Mouse (Mus musculus): Measurements from ENCODE around the gene Parn. TPM values are rescaled to one million over a fixed set of nuclear protein-coding genes. Genes with fewer than 3 reads are reported as not detected.
"Not testable (repeated sequence)": the region's sequence is repeated elsewhere in the genome, so short reads cannot be mapped to it uniquely, and the experiment has no call there.

The Parn gene
- total RNA-seq (2021) (10 to 100 TPM; 32.8 to 36.6 TPM), polyA plus RNA-seq (2012; rRNA removed) (9.2 and 12.1 TPM in 2 replicates)
- long read RNA-seq, transcript Parn-201 (24 exons, 2,906 nt): major isoform, 25 of 37 reads
- long read RNA-seq, partial matches to known transcripts: 2 of 37 reads
- long read RNA-seq, other reads (novel, unspliced or antisense): 10 of 37 reads

DNA sequence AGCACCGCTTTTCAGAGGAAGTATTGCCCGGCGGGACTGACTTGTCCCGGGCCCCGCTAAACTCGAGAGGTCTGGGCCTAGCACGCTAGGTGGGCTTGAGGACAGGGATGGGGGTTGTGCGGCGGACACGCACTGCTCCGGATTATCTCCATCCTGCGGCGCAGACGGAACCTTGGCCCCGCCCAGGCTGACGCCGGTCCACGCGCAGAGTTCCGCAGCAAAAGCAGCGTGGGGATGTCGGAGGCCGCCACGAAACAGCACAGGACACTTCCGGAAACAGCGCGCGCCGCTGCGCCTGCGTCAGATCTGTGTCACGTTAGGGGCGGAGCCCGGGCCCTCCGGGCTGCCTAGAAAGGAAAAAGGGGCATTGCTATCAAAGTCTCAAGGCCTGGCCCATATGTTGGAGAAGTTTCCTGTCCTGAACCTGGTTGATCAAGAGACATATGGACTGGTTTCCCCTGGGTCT, at the start of gene Parn:
Gene Parn (minus strand): TSS at position 293 of the 466 bp plus-strand sequence.
- DNase-seq: peak; percentile 96

DNA sequence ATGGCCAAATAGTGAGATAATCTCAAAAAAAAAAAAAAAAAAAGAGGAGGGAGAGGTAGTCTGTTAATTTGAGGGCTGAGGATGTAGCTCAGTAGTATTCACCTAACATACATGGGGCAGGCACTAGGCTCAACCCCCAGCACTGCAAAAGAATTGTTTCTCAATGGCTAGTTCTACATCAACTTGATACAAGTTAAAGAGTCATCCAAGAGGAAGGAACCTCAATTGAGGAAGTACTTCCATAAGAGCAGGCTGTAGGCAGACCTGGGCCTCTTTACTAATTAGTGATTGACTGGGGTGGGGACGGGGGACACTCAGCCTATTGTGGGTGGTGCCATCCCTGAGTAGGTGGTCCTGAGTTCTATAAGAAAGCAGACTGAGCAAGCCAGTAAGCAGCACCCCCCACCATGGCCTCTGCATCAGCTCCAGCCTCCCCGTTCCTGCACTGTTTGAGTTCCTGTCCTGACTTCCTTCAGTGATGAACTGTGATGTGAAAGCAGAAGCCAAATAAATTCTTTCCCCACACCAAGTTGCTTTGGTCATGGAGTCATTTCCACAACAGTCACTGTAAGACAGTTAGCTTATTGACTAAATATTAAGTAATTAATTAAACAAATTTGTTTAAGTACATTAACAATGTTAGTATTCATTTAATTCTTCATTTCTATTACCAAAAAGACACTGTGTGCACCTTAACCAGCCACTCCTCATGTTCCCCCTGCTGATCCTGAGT, 49.0 kb upstream of the Parn start:
- DNase-seq: no peak

DNA sequence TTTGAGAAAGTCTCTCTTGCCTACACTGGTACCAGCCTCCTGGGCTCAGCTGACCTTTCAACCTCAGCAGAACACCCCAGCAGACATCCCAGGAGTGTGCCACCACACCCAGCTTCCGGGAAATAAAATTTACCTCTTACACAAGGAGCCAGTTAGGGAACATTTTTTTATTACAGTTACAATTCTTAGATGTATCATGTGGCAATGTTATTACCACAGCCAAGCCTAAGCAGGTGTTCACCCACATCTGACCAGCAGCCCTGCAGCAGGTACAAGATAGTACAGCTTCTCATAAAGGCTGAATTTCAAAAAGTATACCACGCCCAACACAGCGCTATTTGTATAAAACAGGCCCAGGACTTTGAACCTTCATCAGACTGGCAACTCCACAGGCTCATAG, 46.9 kb upstream of the Parn start:
- no peak for DNase-seq

DNA sequence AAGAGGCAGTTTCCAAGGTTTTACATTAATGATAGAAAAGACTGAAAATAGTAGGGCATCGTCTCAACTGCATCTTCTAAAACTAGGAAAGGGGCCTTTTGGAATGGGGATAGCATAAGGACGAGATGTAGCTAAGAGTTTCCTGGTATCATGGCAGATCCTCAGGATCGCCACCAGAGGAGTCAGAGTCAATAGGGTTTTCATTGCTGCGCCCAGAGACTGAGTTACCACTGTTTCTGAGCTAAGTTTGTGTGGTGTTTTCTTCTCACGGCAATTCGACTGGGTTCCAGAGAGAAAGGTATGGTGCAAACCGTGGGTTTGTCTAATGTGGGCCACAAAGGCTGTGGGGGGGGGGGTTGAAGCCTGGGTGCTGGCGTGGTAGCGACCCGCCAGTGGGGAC, 36.7 kb upstream of the Parn start:
- DNase-seq: no peak

DNA sequence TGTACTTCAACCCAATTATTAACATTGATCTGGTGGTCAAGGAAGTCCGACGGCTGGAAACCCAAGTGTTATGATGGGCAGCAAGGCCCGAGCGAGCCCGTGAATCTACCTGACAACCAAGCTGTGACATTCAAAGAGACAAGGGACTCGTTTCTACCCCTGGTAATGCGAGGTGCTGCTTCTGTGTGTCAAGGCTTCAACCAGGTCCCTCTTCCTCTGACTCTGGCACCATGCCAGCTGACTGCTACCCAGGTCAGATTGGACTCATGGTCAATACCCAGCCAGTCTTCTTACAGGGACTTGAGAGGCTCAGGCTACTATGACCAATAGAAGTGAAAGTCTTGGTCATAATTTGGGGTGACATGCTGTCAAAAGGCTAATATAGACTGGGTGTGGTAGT, 34.2 kb upstream of the Parn start:
- no peak for DNase-seq

DNA sequence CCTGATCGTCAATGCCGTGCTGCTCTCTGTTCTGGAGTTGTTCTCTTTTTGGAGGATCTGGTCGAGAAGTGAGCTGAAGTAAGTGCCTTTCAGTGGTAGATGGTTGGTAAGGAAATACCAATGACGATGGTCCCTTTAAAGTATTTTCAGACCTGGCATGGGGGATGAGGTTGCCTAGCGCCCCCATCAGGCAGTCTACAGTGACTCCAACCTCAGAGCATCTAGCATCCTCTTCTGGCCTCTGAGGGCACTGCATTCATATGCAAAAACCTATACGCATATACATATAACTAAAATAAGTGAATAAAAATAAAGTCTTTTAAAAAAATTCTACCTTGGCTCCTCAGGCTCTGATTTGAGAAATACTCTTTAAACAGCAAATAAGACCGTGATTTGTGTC, 31.0 kb upstream of the Parn start:
- DNase-seq: no peak

DNA sequence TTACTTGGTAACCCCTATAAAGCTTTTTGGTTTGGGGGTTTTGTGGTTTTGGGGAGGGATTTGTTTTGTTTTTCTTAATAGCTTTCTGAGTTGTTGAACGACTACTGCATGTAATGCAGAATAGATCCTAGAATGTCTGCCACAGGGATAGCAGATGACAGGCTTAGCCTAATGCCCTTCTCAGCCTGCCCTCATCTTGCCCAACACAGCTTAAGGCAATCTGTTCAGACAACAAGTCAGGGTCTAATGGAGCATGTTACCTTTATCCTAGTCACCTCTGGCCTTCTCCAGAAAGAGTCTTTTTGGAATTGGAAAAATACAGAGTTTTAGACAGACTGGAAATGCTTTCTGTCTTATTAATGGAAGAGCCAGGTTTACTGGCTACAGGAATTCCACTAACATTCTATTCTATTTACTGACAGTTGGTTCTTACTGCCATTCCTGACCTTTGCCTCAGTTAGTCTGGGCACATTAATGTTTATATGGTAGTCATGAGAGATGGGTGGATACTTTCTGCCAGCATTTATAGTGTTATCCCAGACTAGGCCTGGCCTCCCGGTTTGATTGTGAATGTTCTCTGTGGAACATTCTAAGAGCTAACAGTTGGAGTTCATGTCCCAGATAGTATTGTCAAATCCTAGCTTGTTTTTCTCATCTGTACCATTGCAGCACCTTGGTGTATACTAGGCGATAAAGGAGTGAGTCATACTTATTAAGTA, 10.8 kb upstream of the Parn start:
- DNase-seq: no peak

DNA sequence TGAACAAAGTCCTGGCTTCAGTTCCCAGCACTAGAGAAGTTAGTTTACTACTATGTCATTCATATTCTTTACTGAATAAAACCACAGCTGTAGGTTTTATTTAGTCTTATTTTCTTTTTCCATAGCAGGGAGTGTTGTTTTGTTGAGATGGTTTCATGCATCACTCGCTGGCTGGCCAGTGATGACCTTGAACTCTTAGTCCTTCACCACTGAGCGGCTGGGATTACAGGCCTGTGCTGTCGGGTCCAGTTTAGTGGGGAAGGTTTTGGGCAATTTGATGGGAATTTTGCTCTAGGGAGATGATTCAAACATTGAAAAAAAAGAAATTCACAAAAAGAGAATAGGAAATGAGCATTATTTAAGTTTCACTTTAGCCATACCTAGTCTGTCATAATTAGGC, 6.5 kb upstream of the Parn start:
- DNase-seq: peak; percentile 48

DNA sequence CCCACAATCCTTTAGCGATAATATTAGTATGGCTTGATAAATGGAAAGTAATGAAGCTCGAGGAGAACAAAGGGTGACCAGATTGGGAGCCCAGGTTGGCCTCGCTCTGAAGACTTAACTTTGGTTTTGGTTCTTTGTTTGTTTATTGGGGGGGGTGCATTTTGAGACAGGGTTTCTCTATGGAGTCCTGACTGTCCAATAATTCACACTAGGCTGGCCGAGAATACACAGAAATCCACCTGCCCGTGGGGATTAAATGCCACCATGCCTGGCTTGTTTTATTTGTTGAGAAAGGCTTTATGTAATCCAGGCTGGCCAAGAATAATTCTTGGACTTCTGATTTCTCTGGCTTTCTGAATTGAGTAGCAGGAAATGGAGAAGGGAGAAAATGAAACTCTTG, 5.1 kb upstream of the Parn start:
- DNase-seq: no peak

DNA sequence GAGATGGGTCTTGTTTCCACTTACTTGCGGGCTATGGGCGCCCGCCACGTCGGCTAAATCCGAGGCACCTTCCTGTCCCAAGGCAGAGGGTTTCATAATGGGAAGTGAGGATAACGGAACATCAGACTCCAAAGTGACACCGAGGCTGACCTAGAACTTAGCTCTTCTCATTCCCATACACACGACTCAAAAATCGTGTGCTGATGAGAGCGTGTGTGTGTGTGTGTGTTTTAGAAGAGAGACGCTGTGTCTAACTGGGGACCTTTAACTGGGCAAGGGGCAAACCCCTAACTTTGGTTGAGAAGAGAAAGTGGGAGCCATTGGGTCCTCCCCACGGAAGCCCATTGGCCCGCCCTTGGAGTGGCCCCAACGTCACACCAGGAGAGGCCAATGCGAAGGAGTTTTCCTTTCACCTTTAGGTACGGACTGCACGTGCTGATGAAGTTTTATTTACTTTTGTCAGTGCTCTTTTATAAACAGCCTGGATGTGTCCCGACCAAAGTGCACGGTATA, 4.5 kb upstream of the Parn start:
- peak; percentile 83 for DNase-seq

DNA sequence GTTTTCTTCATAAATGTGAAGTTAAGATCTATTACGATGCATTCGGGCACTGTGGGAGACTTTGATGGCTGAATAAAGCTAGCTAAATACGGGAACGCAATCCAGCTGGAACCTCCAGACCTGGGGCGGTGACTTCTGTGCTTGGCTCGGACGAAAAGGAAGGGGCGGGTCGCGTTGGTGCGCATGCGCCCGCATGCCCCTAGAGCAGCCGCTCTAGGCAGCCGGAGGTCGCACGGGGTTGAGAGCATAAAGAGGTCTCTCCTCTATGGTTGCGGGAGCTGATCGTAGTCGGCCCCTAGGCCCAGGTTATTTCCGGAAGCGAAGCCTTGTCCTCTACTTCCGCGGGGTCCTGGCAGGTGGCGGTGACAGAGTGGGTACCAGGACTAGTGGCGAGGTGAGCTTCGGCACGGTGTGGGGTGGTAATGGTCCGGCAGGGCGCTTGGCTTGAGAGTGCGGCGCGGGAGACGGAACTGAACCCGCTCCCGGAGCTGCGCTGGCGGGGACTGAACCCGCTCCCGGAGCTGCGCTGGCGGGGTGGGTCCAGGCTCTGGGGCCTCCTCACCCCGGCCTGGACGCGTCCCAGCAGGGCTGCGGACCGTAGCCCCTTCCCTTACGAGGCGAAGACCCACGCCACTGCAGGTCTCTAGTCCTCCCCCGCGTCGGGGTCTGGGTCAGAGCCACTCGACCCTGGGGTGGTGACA, 3.9 kb upstream of the Parn start, which contains the start of the genes Bfar and 3110001I22Rik:
Gene Bfar (plus strand): TSS at position 174 of the 701 bp plus-strand sequence.
Gene 3110001I22Rik (plus strand): TSS at position 245 of the 701 bp plus-strand sequence.
- peak; percentile 94 for DNase-seq

DNA sequence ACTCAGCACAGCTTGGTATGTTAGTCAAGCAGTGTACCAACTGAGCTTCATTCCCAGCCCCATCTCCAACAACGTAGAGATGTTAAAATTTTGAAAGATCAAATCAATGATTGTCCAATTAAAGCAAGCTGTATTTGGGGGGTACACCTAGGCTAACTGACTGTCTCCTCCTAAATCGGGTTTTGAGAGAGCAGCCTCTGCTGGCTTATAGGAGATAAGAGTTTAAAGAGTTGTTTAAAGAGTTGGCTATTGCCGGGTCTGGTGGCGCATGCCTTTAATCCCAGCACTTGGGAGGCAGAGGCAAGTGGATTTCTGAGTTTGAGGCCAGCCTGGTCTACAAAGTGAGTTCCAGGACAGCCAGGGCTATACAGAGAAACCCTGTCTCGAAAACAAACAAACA, 2.9 kb upstream of the Parn start:
- not testable (repeated sequence) for DNase-seq

DNA sequence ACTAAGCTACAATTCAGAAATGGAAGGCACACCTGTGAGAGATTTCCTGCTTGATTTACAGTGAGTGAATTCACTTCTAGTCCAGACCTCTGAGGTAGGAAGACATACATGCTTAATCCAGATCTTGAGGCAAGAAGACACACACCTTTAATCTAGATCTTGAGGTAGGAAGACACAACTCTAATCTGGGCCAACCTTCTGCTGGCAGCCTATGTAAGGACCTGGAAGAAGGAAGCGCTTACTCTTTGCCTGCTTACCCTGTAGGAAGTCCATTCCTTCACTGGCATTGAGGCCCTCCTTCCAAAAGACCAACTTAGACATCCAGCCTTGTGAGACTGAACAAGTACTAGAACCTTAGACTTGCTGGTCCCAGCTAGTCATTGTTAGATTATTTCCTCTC, 1.3 kb upstream of the Parn start:
- no peak for DNase-seq

DNA sequence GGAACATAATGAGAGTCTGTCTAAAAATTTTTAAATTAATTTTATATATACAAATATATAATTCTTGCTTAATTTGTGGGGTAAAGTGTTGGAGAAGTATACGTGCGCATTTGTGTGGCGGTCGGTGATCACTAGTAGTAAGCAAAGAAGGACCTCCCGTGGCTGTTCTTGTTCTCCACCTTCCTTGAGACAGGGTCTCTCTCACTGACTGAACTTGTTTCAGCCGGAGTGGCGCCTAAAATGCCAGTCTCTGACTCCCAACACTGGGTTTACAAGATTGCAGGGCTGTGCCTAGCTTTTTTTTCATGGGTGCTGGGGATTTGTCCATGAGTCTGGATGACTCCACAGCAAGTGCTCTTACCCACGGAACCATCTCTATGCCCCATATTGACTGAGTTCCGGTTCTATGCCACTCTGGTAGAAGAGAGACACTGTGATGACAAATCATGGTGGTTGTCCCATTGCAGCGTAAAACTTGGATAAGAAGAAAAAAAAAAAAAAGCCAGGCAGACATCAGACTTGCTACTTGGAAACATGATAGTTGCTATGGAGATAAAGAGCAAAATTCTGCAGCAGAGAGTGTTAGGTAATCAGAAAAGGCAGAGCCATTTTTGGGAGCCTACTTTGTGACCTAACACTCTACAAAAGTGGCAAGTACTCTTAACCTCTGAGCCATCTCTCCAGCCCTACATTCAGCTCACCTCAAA, 585 bp upstream of the Parn start:
- DNase-seq: no peak

DNA sequence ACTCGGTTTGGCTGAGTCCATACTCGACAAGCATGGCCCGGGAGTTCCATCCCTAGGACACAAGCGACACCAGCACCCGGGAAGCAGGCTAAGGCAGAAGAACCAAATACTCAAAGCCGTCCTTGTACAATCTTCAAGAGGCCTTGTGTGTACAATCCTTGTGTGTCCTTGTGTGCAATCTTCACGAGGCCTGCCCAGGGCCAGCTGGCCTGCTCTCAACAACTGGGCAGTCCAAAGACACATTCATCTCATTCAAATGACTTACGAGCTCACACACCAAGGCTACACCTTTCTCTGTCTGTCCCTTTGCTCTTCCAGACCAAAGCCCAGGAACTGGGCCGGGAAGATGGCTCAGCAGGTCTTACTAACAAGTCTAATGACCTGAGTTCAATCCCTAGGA, 7.2 kb downstream of the Parn start:
- DNase-seq: peak; percentile 76

DNA sequence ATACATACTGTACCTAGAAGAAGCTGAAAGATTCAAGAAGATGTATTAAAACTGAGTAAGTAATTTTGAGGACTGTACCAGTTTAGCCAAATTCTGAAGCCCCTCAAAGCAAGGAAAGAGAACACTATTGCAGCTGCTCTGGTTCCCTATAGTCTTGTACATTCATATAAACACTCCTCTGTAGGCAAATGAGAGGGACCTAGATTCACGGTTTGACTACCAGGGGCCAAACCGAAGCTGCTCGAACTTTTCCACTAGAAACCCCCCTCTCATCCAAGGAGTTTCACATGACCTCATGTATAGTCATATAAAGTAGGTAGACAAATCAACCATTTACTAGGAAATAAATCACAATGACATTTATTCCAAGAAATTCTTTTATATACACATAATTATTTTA, 9.1 kb downstream of the Parn start:
- DNase-seq: no peak

DNA sequence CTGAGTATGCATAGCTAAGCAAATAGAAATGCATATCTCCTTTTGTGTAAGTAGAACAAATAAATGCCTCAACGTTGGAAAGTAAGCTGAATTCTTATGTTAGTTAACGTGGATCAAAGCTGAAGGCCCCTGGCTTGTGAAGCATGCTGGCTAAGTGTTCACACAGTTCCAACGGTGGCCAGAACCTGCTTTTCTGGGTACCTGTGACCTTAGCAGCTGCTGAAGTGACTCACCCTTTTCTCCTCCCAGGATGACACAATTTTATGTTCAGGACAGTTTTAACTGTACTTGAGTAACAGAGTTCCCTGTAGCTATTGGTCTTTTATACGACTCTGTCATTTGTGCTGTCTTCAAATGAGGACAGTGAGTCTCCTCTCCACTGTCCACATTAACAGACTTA, 22.0 kb downstream of the Parn start:
- no peak for DNase-seq

DNA sequence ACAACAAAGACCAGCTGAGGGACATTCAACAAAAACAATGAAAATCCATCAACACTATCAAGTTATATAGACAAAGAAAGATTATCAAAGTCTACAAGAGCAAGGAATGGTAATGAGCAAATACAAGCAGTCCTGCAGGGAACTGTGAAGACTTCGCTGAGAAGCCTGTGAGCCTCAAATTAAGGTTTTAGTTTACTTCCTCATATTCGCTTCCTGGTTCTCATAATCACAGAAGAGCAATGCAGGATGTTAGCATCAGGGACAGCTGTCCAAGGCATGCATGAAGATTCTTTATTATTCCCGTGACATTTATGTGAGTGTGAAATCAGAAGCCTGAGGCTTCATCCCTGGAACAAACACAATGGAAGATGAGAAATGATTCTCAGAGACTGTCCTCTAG, 23.5 kb downstream of the Parn start:
- no peak for DNase-seq

DNA sequence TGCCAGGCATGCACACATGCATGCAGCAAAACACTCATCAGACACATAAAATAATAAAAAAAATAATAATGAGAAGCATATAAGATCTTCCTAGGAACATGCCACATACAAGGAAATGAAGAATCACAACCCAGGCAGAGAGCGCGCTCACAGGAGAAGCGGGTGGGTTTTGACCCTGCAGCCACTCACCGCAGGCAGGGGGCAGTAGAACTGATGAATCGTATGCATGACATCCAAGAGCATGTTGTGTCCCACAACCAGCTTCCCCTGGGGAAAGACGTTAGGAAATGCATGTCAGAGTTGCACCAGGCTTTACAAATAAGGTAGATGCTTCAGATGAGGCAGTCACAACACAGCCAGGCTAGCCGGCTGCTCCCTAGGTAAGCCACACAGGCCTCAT, 27.9 kb downstream of the Parn start:
- no peak for DNase-seq

DNA sequence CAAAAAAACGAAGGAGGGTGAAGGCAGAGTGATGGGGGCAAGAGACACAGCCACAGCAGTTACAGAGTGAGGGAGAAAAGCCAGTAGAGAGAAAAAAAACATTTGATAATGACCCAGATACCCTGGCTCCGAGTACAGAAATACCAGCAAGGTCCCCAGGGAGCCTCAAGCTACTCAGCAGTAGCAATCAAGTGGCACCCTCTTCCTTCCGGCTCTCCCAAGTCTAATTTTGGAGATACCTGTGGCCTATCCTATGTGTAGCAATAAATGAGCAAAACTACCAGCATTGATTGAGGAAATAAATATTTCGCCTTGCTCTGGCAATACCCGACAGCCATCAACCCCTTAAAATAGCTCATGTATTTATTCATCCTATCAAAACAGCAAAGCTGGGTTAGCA, 28.5 kb downstream of the Parn start:
- no peak for DNase-seq

DNA sequence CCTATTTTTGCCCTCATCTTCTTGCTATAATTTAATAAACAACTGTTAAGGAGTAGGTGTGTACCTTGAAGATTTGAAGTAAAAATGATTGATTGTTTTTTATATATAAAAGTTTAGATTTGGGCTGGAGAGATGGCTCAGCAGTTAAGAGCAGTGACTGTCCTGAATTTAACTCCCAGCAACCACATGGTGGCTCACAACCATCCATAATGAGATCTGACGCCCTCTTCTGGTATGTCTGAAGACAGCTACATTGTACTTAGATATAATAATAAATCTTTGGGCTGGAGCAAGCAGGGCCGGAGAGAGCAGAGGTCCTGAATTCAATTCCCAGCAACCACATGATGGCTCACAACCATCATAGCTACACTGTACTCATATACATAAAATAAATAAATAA, 29.8 kb downstream of the Parn start:
- not testable (repeated sequence) for DNase-seq

DNA sequence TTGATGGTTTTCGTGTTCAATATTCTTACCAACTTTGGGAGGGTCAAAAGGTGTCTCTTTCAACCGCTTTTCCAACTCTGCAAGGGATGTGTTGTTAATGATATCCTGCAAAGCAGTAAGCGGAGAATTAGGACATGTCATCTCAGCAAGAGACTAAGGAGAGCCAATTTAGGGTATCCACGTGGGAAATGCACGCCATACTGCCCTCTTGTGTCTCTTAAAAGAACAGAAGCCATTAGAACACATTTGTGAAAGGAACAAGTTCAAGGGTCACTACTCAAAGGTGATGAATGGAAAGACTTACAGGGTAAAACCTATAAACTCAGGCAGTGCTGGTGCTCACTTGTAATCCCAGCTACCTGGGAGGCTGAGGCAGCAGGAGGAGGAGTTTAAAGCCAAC, 39.6 kb downstream of the Parn start:
- no peak for DNase-seq
